Mouse (Mus musculus) lung, embryonic 14.5 days (tissue): ENCODE results near the gene Mbnl1. TPM values are rescaled to one million over a fixed set of nuclear protein-coding genes. Genes with fewer than 3 reads are reported as not detected.

ENCODE experiments used
- ATAC-seq: fragments of 200-750 bp; cut with Nextera tagmentation; 2 replicates; pipeline ENCODE4 v1.8.0; 2017; ENCODE audit warnings: mild to moderate bottlenecking, moderate TSS enrichment, moderate library complexity; ENCODE audit not compliant: insufficient read depth
- DNase-seq: peaks from one replicate; pipeline ENCODE4 v3.0.0-alpha.2; 2015
- H3K27ac ChIP-seq: fragments of 300-500 bp; sonication (generic); 2 replicates; pipeline ENCODE4 v1.5.1; 2014; ENCODE audit warnings: low read depth, mild to moderate bottlenecking, moderate library complexity
- H3K27me3 ChIP-seq: fragments of 300-500 bp; sonication (generic); 2 replicates; pipeline ENCODE4 v1.6.1; 2014; ENCODE audit warnings: low read length, control low read depth; ENCODE audit not compliant: insufficient read depth
- H3K36me3 ChIP-seq: fragments of 300-500 bp; sonication (generic); 2 replicates; pipeline ENCODE4 v1.6.1; 2014; ENCODE audit warnings: control low read depth; ENCODE audit not compliant: insufficient read depth
- H3K4me1 ChIP-seq: fragments of 300-500 bp; sonication (generic); 2 replicates; pipeline ENCODE4 v1.6.1; 2014; ENCODE audit warnings: antibody characterized with exemption, control low read depth; ENCODE audit not compliant: insufficient read depth
- H3K4me2 ChIP-seq: fragments of 300-500 bp; sonication (generic); 2 replicates; pipeline ENCODE4 v1.6.1; 2014; ENCODE audit warnings: mild to moderate bottlenecking
- H3K4me3 ChIP-seq: fragments of 300-500 bp; sonication (generic); 2 replicates; pipeline ENCODE4 v1.5.1; 2014; ENCODE audit warnings: low read depth, low read length
- H3K9ac ChIP-seq: fragments of 300-500 bp; sonication (generic); 2 replicates; pipeline ENCODE4 v1.6.1; 2014
- H3K9me3 ChIP-seq: fragments of 300-500 bp; sonication (generic); 2 replicates; pipeline ENCODE4 v1.6.1; 2016; ENCODE audit warnings: low read depth, low read length, control low read depth
- CTCF ChIP-seq: IDR thresholded peaks from 2 replicates; pipeline ENCODE4 v1.5.1; 2016; ENCODE audit warnings: antibody characterized with exemption, low read depth
- whole genome bisulfite sequencing: fragments of 180-500 bp; shearing (Covaris S2); extraction: QIAGEN DNeasy Blood & Tissue Kit; methylation state at CpG from one replicate; pipeline ENCODE4 v1.1.7; 2014; 5-methylcytosine and 5-hydroxymethylcytosine counted together
- polyA plus RNA-seq: library from polyadenylated mRNA; unstranded; fragments of >200 nt; fragmentation: Nextera tagmentation; extraction: Ambion mirVana; gene quantifications from 2 replicates; pipeline ENCODE4 v1.2.1, GENCODE M21; 2014

The Mbnl1 gene
- polyA plus RNA-seq, 1 experiment from 2014 or later, result 201 TPM

GRCm38 (mm10) chr3:60546904-60547303 lies 74.3 kb downstream of the Mbnl1 start:
- Histone ChIP-seq H3K27ac (no peak overlapping the region), H3K4me2 (no peak overlapping the region), H3K36me3 (no peaks in the 10 kb centered on the region; the same call in 1 of the 2 replicates), H3K27me3 (no peaks in the 10 kb centered on the region), H3K4me3 (no peak overlapping the region), H3K9me3 (no peaks in the 10 kb centered on the region), H3K9ac (no peak overlapping the region), H3K4me1 (peaks cover 13% of the 10 kb centered on the region; the same call in 1 of the 2 replicates)
- ATAC-seq (no peak), DNase-seq (no peak)
- no peak for TF ChIP-seq CTCF
- WGBS, result 87% methylated on average over 4 of the region's 4 CpGs

DNA sequence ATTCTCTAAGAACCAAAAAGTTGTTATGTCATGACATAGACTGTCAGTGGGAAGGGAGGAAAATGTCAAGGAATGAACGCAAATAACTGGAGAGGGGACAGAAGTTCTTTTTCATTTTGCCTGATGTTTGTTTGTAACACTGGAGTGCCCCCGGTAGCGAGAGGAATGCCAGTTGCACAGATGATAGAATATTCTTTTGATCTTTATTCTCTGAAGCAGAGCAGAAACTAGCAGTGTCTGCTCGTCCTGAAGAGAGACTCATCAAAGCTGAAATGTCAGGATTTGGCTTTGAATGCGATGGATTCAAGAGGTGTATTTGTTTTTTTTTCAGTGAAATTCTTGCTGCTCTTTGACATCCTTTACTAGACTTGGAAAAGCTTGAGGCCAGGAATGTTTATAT lies 77.9 kb downstream of the Mbnl1 start:
- WGBS, result 25% methylated on average over 5 of the region's 5 CpGs
- Histone ChIP-seq H3K9me3 (no peaks in the 10 kb centered on the region), H3K4me3 (no peak overlapping the region), H3K4me2 (no peak overlapping the region), H3K4me1 (peaks cover 15% of the 10 kb centered on the region; the same call in 1 of the 2 replicates), H3K27ac (no peak overlapping the region), H3K9ac (no peak overlapping the region), H3K36me3 (no peaks in the 10 kb centered on the region; the same call in 1 of the 2 replicates), H3K27me3 (no peaks in the 10 kb centered on the region)
- ATAC-seq, result no peak
- no peak for TF ChIP-seq CTCF
- no peak for DNase-seq

- peak; percentile 72 for DNase-seq
- no peak overlapping the region for H3K4me3 ChIP-seq
- WGBS, result 22% methylated on average over 3 of the region's 3 CpGs
- H3K27ac ChIP-seq, result peak overlapping the region; percentile 69
- ATAC-seq, result peak; percentile 70
- H3K9me3 ChIP-seq, result no peaks in the 10 kb centered on the region
- peaks cover 15% of the 10 kb centered on the region; the same call in 1 of the 2 replicates for H3K4me1 ChIP-seq
- no peak for TF ChIP-seq CTCF
- no peak overlapping the region for H3K4me2 ChIP-seq
- H3K27me3 ChIP-seq, result no peaks in the 10 kb centered on the region
- no peak overlapping the region for H3K9ac ChIP-seq
- no peaks in the 10 kb centered on the region; the same call in 1 of the 2 replicates for H3K36me3 ChIP-seq
These were observed 79.0 kb downstream of the Mbnl1 start for GRCm38 (mm10) chr3:60551650-60552049.

- 50% methylated on average over 3 of the region's 3 CpGs for WGBS
- Histone ChIP-seq H3K9me3 (no peaks in the 10 kb centered on the region), H3K36me3 (0 out of 2 replicates have a peak, but pooled peaks cover 2% of the 10 kb centered on the region), H3K27ac (no peak overlapping the region), H3K9ac (no peak overlapping the region), H3K4me1 (peaks cover 15% of the 10 kb centered on the region; the same call in 1 of the 2 replicates), H3K4me2 (no peak overlapping the region), H3K27me3 (no peaks in the 10 kb centered on the region), H3K4me3 (no peak overlapping the region)
- DNase-seq (no peak), ATAC-seq (no peak)
- TF ChIP-seq CTCF, result no peak
These were observed 80.4 kb downstream of the Mbnl1 start for GRCm38 (mm10) chr3:60553011-60553410.

GRCm38 (mm10) chr3:60556596-60556995 lies 84.0 kb downstream of the Mbnl1 start:
- H3K9me3 ChIP-seq, result no peaks in the 10 kb centered on the region
- H3K27ac ChIP-seq, result no peak overlapping the region
- no peak for TF ChIP-seq CTCF
- H3K27me3 ChIP-seq, result no peaks in the 10 kb centered on the region
- H3K36me3 ChIP-seq, result 0 out of 2 replicates have a peak, but pooled peaks cover 5% of the 10 kb centered on the region
- DNase-seq (no peak), ATAC-seq (no peak)
- WGBS, result 64% methylated on average over 3 of the region's 3 CpGs
- H3K4me3 ChIP-seq, result no peak overlapping the region
- no peak overlapping the region for H3K4me2 ChIP-seq
- H3K4me1 ChIP-seq, result peaks cover 5% of the 10 kb centered on the region; the same call in 1 of the 2 replicates
- no peak overlapping the region for H3K9ac ChIP-seq

- 71% methylated on average over 7 of the region's 7 CpGs for WGBS
- Histone ChIP-seq H3K36me3 (0 out of 2 replicates have a peak, but pooled peaks cover 5% of the 10 kb centered on the region), H3K9ac (no peak overlapping the region), H3K9me3 (no peaks in the 10 kb centered on the region), H3K4me3 (no peak overlapping the region), H3K4me2 (no peak overlapping the region), H3K27me3 (no peaks in the 10 kb centered on the region), H3K27ac (no peak overlapping the region), H3K4me1 (peaks cover 3% of the 10 kb centered on the region; the same call in 1 of the 2 replicates)
- DNase-seq (no peak), ATAC-seq (no peak)
- TF ChIP-seq CTCF, result no peak
These were observed 85.7 kb downstream of the Mbnl1 start for GRCm38 (mm10) chr3:60558252-60558862.

DNA sequence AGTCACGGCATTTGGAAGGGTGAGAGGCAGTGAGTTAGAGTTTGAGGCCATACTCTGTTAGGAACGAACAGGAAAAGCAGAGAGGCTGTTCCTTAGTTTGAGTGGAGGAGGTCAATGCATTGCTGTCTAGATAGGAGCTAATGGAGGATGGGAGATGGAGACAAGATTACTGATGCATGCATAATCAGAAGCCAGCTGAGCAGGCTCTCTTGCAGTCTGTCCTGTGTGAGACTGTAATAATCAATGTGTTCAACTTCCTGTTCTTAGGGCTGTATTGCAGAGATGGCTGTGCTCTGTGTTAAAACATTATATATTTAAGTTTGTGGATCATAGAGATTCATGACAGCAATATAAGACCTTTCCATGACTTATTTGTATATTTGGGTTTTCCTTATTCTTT lies 87.1 kb downstream of the Mbnl1 start:
- H3K4me3 ChIP-seq, result no peak overlapping the region
- H3K36me3 ChIP-seq, result 0 out of 2 replicates have a peak, but pooled peaks cover 5% of the 10 kb centered on the region
- ATAC-seq, result no peak
- no peak overlapping the region for H3K4me2 ChIP-seq
- H3K9ac ChIP-seq, result no peak overlapping the region
- WGBS, result 64% methylated on average over 2 of the region's 2 CpGs
- H3K27me3 ChIP-seq, result no peaks in the 10 kb centered on the region
- H3K4me1 ChIP-seq, result peaks cover 3% of the 10 kb centered on the region; the same call in 1 of the 2 replicates
- no peak overlapping the region for H3K27ac ChIP-seq
- DNase-seq, result no peak
- H3K9me3 ChIP-seq, result no peaks in the 10 kb centered on the region
- no peak for TF ChIP-seq CTCF
